Mouse (Mus musculus): Measurements from ENCODE around the gene Amdhd1.

The Amdhd1 gene

GRCm38 (mm10) chr10:93540431-93541210 is 788 bp upstream of the Amdhd1 start, which contains the start of gene Ccdc38:
Gene Ccdc38 (plus strand): TSS chr10:93540632.
- no peak for DNase-seq (ENCODE audit: extremely low read depth, insufficient read length, low spot score)

GRCm38 (mm10) chr10:93538818-93539217 is 1.0 kb downstream of the Amdhd1 start:
- DNase-seq (ENCODE audit: extremely low read depth, insufficient read length, low spot score): no peak

GRCm38 (mm10) chr10:93538287-93538686 is 1.5 kb downstream of the Amdhd1 start:
- DNase-seq (ENCODE audit: extremely low read depth, insufficient read length, low spot score): no peak

GRCm38 (mm10) chr10:93525329-93525728 is 14.5 kb downstream of the Amdhd1 start:
- DNase-seq (ENCODE audit: extremely low read depth, insufficient read length, low spot score): no peak

GRCm38 (mm10) chr10:93520994-93521393 is 18.8 kb downstream of the Amdhd1 start:
- DNase-seq (ENCODE audit: extremely low read depth, insufficient read length, low spot score): peak; percentile 53

- no peak for DNase-seq (ENCODE audit: extremely low read depth, insufficient read length, low spot score)
These were observed 20.1 kb downstream of the Amdhd1 start for GRCm38 (mm10) chr10:93519756-93520155.

GRCm38 (mm10) chr10:93519159-93519558 is 20.7 kb downstream of the Amdhd1 start:
- DNase-seq (ENCODE audit: extremely low read depth, insufficient read length, low spot score): no peak

- no peak for DNase-seq (ENCODE audit: extremely low read depth, insufficient read length, low spot score)
These were observed 21.2 kb downstream of the Amdhd1 start for GRCm38 (mm10) chr10:93518620-93519019.

- DNase-seq (ENCODE audit: extremely low read depth, insufficient read length, low spot score): no peak
These were observed 21.6 kb downstream of the Amdhd1 start for GRCm38 (mm10) chr10:93518186-93518585.

- no peak for DNase-seq (ENCODE audit: extremely low read depth, insufficient read length, low spot score)
These were observed 22.1 kb downstream of the Amdhd1 start for GRCm38 (mm10) chr10:93517754-93518153.

- no peak for DNase-seq (ENCODE audit: extremely low read depth, insufficient read length, low spot score)
These were observed 23.9 kb downstream of the Amdhd1 start for GRCm38 (mm10) chr10:93515927-93516326.

GRCm38 (mm10) chr10:93515419-93515818 is 24.4 kb downstream of the Amdhd1 start:
- DNase-seq (ENCODE audit: extremely low read depth, insufficient read length, low spot score): no peak

GRCm38 (mm10) chr10:93509532-93510153 is 30.2 kb downstream of the Amdhd1 start:
- no peak for DNase-seq (ENCODE audit: extremely low read depth, insufficient read length, low spot score)

- no peak for DNase-seq (ENCODE audit: extremely low read depth, insufficient read length, low spot score)
These were observed 31.4 kb downstream of the Amdhd1 start for GRCm38 (mm10) chr10:93508383-93508970.

- no peak for DNase-seq (ENCODE audit: extremely low read depth, insufficient read length, low spot score)
These were observed 38.5 kb downstream of the Amdhd1 start for GRCm38 (mm10) chr10:93501346-93501745.

- no peak for DNase-seq (ENCODE audit: extremely low read depth, insufficient read length, low spot score)
These were observed 39.0 kb downstream of the Amdhd1 start for GRCm38 (mm10) chr10:93500864-93501263.

- DNase-seq (ENCODE audit: extremely low read depth, insufficient read length, low spot score): no peak
These were observed 49.4 kb downstream of the Amdhd1 start for GRCm38 (mm10) chr10:93490451-93490850.

- DNase-seq (ENCODE audit: extremely low read depth, insufficient read length, low spot score): no peak
These were observed 51.0 kb downstream of the Amdhd1 start for GRCm38 (mm10) chr10:93488828-93489226.

GRCm38 (mm10) chr10:93488066-93488827 is 51.6 kb downstream of the Amdhd1 start, which contains the start of gene Hal:
Gene Hal (plus strand): TSS chr10:93488768.
- no peak for DNase-seq (ENCODE audit: extremely low read depth, insufficient read length, low spot score)

- DNase-seq (ENCODE audit: extremely low read depth, insufficient read length, low spot score): no peak
These were observed 53.2 kb downstream of the Amdhd1 start for GRCm38 (mm10) chr10:93486622-93487021.
